Mouse (Mus musculus) adrenal gland, postnatal 0 days (tissue): ENCODE data around the gene Esrrg. TPM values are rescaled to one million over a fixed set of nuclear protein-coding genes. Genes with fewer than 3 reads are reported as not detected.

ENCODE experiments used
- polyA plus RNA-seq: library from polyadenylated mRNA; unstranded; fragments of >200 nt; fragmentation: Nextera tagmentation; extraction: Ambion mirVana; gene quantifications from 2 replicates; pipeline ENCODE4 v1.2.1, GENCODE M21; 2015

Esrrg gene
- polyA plus RNA-seq, result 2.4 and 3.9 TPM in 2 replicates

DNA sequence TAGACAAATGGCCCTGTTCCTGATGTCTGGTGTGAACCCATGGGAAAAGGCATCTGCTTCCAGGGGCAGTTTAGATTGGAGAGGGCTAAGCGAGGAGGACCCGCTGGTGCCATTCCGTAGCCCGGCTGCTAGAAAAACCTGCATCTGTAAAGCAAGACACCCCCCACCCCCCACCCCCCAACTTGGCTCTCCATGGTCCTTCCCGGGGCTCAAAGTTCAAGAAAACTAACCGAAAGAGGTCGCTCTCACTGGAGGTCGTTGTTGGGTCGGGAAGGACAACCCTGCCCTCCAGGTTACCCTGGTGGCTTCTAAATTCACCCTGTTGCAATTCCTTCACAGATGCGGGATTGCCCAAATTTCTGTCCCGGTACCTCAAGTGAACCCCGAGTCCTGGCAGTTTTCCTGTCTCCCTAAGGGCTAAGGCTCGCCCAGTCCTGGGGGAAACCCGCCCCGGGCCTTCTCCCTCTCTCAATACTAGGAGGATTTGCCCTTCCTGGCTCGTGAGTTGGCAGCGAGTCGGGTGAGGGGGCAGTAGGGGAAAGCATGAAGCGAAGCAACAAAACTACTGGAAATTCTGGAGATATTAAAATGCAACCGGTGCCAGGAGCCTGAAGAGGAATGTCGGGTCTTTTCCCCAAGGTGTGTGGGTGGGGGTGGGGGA is at the start of gene Esrrg:
Gene Esrrg (plus strand): TSS at position 531 of the 661 bp plus-strand sequence.

DNA sequence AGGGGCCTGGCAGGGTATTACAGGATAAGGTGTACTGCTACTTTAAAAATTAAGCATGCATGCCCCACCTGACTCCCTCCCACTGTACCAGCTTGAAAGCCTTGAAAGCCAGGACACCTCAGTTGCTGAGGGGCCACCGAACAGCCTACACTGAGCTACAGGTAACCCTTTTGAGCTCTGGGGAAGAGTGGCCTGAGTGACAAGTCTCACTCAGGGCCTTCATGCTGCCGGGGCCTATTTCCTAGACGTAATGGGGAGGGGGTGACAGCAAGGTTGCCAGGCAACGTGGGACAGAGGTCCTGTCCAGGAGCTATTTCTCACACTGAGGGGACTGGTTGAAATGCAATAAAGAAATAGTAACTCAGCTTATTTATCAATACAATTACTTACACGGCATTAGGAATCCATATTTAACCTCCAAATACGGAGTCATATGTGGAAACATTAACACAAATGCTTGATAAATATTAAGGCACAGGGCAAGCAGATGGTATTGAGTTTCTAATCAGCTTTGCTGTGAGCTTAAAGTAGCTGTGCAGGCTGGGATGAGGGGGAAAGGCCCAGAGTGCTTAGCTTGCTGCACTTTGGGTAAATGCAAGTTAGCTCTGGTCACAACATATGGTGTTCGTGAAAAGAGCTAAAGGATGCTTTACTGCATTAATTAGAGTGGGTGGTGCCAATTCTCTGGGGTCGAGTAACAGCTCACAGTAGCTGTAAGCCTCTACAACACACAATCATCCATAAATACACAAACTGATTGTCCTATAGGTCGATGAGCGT is 653.5 kb downstream of the Esrrg start, which contains the start of gene Ush2a:
Gene Ush2a (plus strand): TSS at position 121 of the 780 bp plus-strand sequence.

